Mouse (Mus musculus) gastrocnemius, postnatal 4 days (tissue): ENCODE results near the gene Rnf135. TPM values are rescaled to one million over a fixed set of nuclear protein-coding genes. Genes with fewer than 3 reads are reported as not detected.
"Not testable (repeated sequence)": the region's sequence is repeated elsewhere in the genome, so short reads cannot be mapped to it uniquely, and the experiment has no call there.

ENCODE experiments used
- DNase-seq, 2 experiments: peaks; one replicate each; pipeline ENCODE4 v3.0.0; 2021 to 2022; ENCODE audit warnings: low spot score in 2 of 2, mixed read lengths in 2 of 2
- total RNA-seq, 2 experiments: library from RNA; stranded (reverse); gene quantifications; 2 replicates each; pipeline ENCODE4 v1.2.3; 2021

The Rnf135 gene
- total RNA-seq, 2 experiments from 2014 or later, result 6.0 to 7.8 TPM

- DNase-seq, result no peak
These were observed 24.6 kb upstream of the Rnf135 start for GRCm38 (mm10) chr11:80159018-80159417.

DNA sequence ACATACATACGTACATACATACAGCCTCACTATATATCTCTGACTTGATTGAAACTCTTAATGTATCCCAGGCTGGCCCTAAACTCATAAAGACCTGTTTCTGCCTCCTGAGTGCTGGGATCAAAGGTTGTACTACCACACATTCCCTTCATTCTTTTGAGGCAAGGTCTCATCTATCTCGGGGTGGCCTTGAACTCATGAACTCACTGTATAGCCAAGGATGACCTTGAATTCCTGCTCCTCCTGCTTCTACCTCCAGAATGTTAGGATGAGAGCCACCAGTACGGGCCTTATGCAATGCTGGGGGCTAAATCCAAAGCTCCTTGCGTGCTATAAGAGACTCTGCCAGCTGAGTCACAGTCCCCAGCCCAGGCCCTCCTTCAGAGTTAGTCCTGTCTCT is 22.6 kb upstream of the Rnf135 start:
- DNase-seq, result no peak

- no peak for DNase-seq
These were observed 20.1 kb upstream of the Rnf135 start for GRCm38 (mm10) chr11:80163362-80164116.

DNA sequence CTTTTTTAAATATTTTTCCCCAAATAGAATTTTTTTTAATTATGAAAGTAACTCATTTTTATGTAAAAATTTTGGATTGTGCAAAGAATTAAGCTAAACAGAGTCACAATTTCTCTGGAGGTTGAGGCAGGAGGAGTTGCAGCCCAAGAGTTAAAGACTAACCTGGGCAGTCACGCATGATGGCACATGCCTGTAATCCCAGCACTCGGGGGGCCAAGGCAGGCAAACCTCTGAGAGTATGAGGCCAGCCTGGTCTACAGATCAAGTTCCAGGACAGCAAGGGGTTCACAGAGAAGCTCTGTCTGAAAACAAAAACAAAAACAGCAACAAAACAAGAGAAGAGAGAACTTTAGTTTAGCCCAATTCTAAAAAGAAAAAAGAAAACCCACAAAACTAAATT is 19.4 kb upstream of the Rnf135 start:
- no peak for DNase-seq

- DNase-seq, result no peak
These were observed 15.5 kb upstream of the Rnf135 start for GRCm38 (mm10) chr11:80168121-80168520.

- DNase-seq, result no peak
These were observed 14.9 kb upstream of the Rnf135 start for GRCm38 (mm10) chr11:80168611-80169249.

DNA sequence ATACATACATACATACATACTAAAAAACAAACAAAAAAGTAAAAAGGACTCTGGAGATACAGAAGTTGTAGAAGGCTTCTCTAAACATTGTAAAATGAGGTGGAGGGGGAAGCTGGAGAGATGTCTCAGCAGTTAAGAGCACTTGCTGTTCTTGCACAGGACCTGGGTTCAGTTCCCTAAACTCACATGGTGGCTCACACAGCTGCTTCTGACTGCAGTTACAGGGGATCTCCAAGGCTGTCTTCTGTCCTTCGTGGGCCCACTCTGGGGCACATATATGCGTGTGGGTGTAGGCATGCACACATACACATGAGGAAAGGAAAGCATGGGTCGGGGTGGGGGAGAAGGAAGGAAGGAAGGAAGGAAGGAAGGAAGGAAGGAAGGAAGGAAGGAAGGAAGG is 14.0 kb upstream of the Rnf135 start:
- no peak for DNase-seq

DNA sequence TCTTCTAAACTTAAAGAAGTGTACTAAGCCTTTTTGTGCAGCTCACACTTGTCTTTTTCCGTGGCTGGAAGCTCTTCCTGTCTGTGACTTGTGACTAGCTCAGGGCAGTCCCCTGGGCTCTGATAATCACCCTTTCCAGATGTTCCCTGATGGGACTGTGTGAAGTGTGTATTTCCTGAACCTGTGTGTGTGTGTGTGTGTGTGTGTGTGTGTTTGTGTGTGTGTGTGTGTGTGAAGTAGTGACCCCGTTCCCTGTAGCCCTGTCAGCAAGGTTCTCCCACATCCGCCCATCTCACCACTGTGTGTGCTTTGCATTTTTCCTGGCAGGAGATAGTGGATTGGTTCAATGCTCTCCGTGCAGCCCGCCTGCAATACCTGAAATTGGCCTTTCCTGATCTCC is 13.3 kb upstream of the Rnf135 start:
- no peak for DNase-seq

GRCm38 (mm10) chr11:80171884-80172283 is 11.8 kb upstream of the Rnf135 start:
- DNase-seq, result no peak

DNA sequence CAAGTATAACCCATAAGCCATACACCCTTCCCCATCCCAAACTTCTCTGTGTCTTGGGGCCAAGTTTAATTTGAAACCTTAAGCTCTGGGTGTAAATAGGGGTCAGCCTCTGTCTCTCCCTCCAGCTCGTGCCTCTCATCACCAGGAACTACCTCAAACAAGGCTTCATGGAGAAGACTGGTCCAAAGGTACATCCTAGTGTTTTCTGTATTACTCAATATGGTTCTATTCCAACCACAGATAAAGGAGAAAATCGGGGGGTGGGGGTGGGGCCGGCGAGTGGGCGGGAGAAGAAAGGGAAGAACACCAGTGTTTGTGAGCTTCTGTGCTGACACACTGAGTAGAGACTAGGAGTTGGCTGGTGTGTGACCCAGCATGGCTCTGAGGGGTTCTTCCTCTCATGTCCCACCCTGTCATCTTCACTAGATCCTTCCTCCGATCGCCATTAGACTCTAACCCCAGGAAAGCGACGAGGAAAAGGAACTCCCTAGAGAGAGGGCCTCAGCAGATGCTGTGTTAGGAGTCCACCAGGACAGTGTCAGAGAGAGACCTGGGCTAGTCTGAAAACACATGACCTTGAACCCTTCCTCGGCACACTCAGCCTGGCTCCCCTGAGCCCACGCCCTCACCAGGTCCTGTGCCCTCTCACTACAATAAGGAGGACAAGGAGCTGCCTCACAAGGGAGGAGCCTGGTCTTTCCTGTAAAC is 9.5 kb upstream of the Rnf135 start:
- DNase-seq, result no peak

- DNase-seq, result no peak
These were observed 6.4 kb upstream of the Rnf135 start for GRCm38 (mm10) chr11:80176911-80177895.

GRCm38 (mm10) chr11:80178316-80178715 is 5.3 kb upstream of the Rnf135 start:
- no peak for DNase-seq

GRCm38 (mm10) chr11:80181021-80181749 is 2.5 kb upstream of the Rnf135 start:
- DNase-seq, result no peak

- not testable (repeated sequence) for DNase-seq
These were observed 472 bp upstream of the Rnf135 start for GRCm38 (mm10) chr11:80183054-80183704.

GRCm38 (mm10) chr11:80184531-80185071 is 950 bp downstream of the Rnf135 start:
- no peak for DNase-seq

- DNase-seq, result not testable (repeated sequence)
These were observed 1.9 kb downstream of the Rnf135 start for GRCm38 (mm10) chr11:80185441-80185976.

DNA sequence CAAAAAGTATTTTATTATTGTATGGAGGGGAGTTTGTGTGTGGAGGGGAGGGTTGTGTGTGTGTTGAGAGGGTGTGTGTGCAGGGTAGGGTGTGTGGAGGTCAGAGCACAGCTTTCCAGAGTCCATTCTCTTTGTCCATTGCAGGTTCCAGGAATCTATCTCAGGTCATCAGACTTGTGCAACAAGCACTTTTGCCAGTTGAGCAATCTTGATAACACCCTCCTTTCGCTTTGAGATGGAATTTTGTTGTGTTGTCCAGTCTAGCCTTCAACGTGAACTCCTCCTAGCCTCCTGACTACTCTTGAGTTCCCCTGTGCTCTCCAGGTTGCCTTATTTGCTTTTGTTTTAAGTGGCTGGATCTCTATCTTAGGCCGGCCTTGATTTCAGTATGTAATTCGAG is 6.6 kb downstream of the Rnf135 start:
- DNase-seq, result no peak

DNA sequence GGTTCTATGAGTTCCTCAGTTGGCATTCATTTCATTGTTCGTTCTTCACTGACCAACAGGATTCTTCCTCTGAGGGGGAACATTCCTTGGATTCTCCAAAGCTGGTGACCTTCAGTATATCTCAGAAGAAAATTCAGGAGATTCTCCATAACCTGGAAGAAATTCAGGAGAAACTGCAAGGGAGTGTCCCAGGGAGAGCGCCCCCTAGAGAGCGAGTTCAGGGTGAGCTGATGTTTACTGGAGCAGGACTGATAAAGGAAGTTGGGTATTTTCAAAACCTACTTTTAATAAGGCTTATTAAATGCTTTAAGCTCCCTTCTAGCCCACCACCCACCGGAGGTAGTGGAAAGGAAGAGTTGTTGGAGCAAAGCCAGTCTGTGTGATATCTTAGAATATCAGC is 10.2 kb downstream of the Rnf135 start:
- no peak for DNase-seq

DNA sequence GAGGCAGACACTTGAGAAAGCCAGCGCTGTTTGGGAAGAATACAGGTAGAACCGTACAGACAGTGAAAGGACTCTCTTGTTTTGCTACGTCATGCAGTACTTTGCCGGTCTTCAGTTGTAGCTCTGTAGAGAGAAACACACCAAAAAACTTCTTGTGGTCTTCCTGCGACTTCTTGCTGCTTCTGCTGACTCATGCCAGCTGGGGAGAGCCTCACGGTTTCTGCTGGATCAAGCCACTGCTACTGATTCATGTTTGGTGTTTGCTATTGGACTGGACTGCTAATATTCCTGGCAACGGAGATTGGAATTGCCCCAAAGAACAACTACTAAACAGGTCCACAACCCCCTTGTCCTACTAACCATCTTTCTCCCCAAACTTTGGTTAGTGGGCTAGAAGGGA is 12.7 kb downstream of the Rnf135 start:
- no peak for DNase-seq
